Mouse (Mus musculus): Measurements from ENCODE around the gene Ifna14. TPM values are rescaled to one million over a fixed set of nuclear protein-coding genes. Genes with fewer than 3 reads are reported as not detected.
"Not testable (repeated sequence)": the region's sequence is repeated elsewhere in the genome, so short reads cannot be mapped to it uniquely, and the experiment has no call there.

Ifna14 gene
- not detected in 2 replicates for polyA plus RNA-seq (2015; fragmentation: Nextera tagmentation; extraction: Ambion mirVana)

- ATAC-seq (ENCODE audit: insufficient number of reproducible peaks, low FRiP score, low TSS enrichment, low read depth) = no peak
- H3K4me1 ChIP-seq = no peaks in the 10 kb centered on the region
- H3K4me2 ChIP-seq = no peak within 1 kb of the TSS
- H3K9me3 ChIP-seq = no peaks in the 10 kb centered on the region
- H3K27me3 ChIP-seq = no peaks in the 10 kb centered on the region
- H3K4me3 ChIP-seq = no peak within 1 kb of the TSS
- H3K27ac ChIP-seq = no peak within 1 kb of the TSS
- no peak within 1 kb of the TSS for H3K9ac ChIP-seq
- H3K36me3 ChIP-seq = no peaks in the 10 kb centered on the region
- WGBS = 71% methylated on average over 1 of the region's 1 CpGs
Measured at GRCm38 (mm10) chr4:88571698-88572097, at the start of gene Ifna14. TSS of gene Ifna14 (minus strand) at chr4:88571798.

- Histone ChIP-seq H3K27ac (no peak within 1 kb of the TSS), H3K27me3 (no peaks in the 10 kb centered on the region), H3K36me3 (no peaks in the 10 kb centered on the region), H3K9me3 (no peaks in the 10 kb centered on the region), H3K4me2 (no peak within 1 kb of the TSS), H3K9ac (no peak within 1 kb of the TSS), H3K4me1 (no peaks in the 10 kb centered on the region), H3K4me3 (no peak within 1 kb of the TSS)
- ATAC-seq (ENCODE audit: insufficient number of reproducible peaks, low FRiP score, low TSS enrichment, low read depth) = no peak
Measured at GRCm38 (mm10) chr4:88603276-88603675, 31.7 kb upstream of the Ifna14 start, which contains the start of gene Ifna12. TSS of gene Ifna12 (minus strand) at chr4:88603376.

- no peak within 1 kb of the TSS for H3K27ac ChIP-seq
- no peaks in the 10 kb centered on the region for H3K27me3 ChIP-seq
- no peaks in the 10 kb centered on the region for H3K9me3 ChIP-seq
- ATAC-seq (ENCODE audit: insufficient number of reproducible peaks, low FRiP score, low TSS enrichment, low read depth) = no peak
- no peaks in the 10 kb centered on the region for H3K36me3 ChIP-seq
- H3K4me3 ChIP-seq = no peak within 1 kb of the TSS
- no peaks in the 10 kb centered on the region for H3K4me1 ChIP-seq
- 85% methylated on average over 1 of the region's 1 CpGs for WGBS
- no peak within 1 kb of the TSS for H3K4me2 ChIP-seq
- H3K9ac ChIP-seq = no peak within 1 kb of the TSS
Measured at GRCm38 (mm10) chr4:88592285-88592684, 20.7 kb upstream of the Ifna14 start, which contains the start of gene Ifna9. TSS of gene Ifna9 (minus strand) at chr4:88592385.

- no peak overlapping the region for H3K4me2 ChIP-seq
- no peak overlapping the region for H3K4me3 ChIP-seq
- no peaks in the 10 kb centered on the region for H3K4me1 ChIP-seq
- H3K27me3 ChIP-seq = no peaks in the 10 kb centered on the region
- 84% methylated on average over 1 of the region's 1 CpGs for WGBS
- no peak overlapping the region for H3K27ac ChIP-seq
- no peak for ATAC-seq (ENCODE audit: insufficient number of reproducible peaks, low FRiP score, low TSS enrichment, low read depth)
- no peaks in the 10 kb centered on the region for H3K36me3 ChIP-seq
- no peak overlapping the region for H3K9ac ChIP-seq
- H3K9me3 ChIP-seq = no peaks in the 10 kb centered on the region
Measured at GRCm38 (mm10) chr4:88561791-88562190, 9.8 kb downstream of the Ifna14 start.

- ATAC-seq (ENCODE audit: insufficient number of reproducible peaks, low FRiP score, low TSS enrichment, low read depth); H3K9me3 ChIP-seq; H3K9ac ChIP-seq; H3K4me1 ChIP-seq; H3K4me2 ChIP-seq; H3K27me3 ChIP-seq; H3K27ac ChIP-seq; H3K4me3 ChIP-seq; H3K36me3 ChIP-seq: not testable (repeated sequence)
Measured at GRCm38 (mm10) chr4:88558145-88558544, 13.5 kb downstream of the Ifna14 start, which contains the start of gene Ifna15. TSS of gene Ifna15 (minus strand) at chr4:88558245.

- no peak for ATAC-seq (ENCODE audit: insufficient number of reproducible peaks, low FRiP score, low TSS enrichment, low read depth)
- Histone ChIP-seq H3K27me3 (no peaks in the 10 kb centered on the region), H3K9me3 (no peaks in the 10 kb centered on the region), H3K4me2 (peak overlapping the region; percentile 44), H3K36me3 (no peaks in the 10 kb centered on the region), H3K27ac (no peak overlapping the region), H3K4me1 (peaks cover 4% of the 10 kb centered on the region; the same call in 1 of the 2 replicates), H3K9ac (0 out of 2 replicates have a peak overlapping the region, but pooled peaks have one; percentile 14), H3K4me3 (peak overlapping the region; percentile 24)
- 29% methylated on average over 22 of the region's 22 CpGs for WGBS
Measured at GRCm38 (mm10) chr4:88550161-88550945, 21.2 kb downstream of the Ifna14 start.

- 84% methylated on average over 1 of the region's 1 CpGs for WGBS
- no peak overlapping the region for H3K9ac ChIP-seq
- no peak overlapping the region for H3K27ac ChIP-seq
Measured at GRCm38 (mm10) chr4:88547986-88548385, 23.6 kb downstream of the Ifna14 start.

GRCm38 (mm10) chr4:88543649-88544234, 27.9 kb downstream of the Ifna14 start:
- no peak overlapping the region for H3K9ac ChIP-seq
- no peaks in the 10 kb centered on the region for H3K36me3 ChIP-seq
- no peak overlapping the region for H3K4me3 ChIP-seq
- no peaks in the 10 kb centered on the region for H3K27me3 ChIP-seq
- H3K9me3 ChIP-seq = no peaks in the 10 kb centered on the region
- no peak for ATAC-seq (ENCODE audit: insufficient number of reproducible peaks, low FRiP score, low TSS enrichment, low read depth)
- no peaks in the 10 kb centered on the region for H3K4me1 ChIP-seq
- no peak overlapping the region for H3K27ac ChIP-seq
- 51% methylated on average over 2 of the region's 2 CpGs for WGBS
- H3K4me2 ChIP-seq = no peak overlapping the region

More at GRCm38 (mm10) chr4:88547986-88548385, 23.6 kb downstream of the Ifna14 start:
- H3K4me3 ChIP-seq = no peak overlapping the region
- ATAC-seq (ENCODE audit: insufficient number of reproducible peaks, low FRiP score, low TSS enrichment, low read depth) = no peak
- H3K9me3 ChIP-seq = no peaks in the 10 kb centered on the region
- peaks cover 4% of the 10 kb centered on the region; the same call in 1 of the 2 replicates for H3K4me1 ChIP-seq
- H3K36me3 ChIP-seq = no peaks in the 10 kb centered on the region
- H3K4me2 ChIP-seq = no peak overlapping the region
- no peaks in the 10 kb centered on the region for H3K27me3 ChIP-seq

GRCm38 (mm10) chr4:88537328-88537727, 34.3 kb downstream of the Ifna14 start:
- 75% methylated on average over 12 of the region's 12 CpGs for WGBS
- Histone ChIP-seq H3K27me3 (no peaks in the 10 kb centered on the region), H3K9ac (no peak overlapping the region), H3K9me3 (no peaks in the 10 kb centered on the region), H3K4me2 (no peak overlapping the region), H3K27ac (no peak overlapping the region), H3K4me3 (no peak overlapping the region), H3K36me3 (no peaks in the 10 kb centered on the region), H3K4me1 (no peaks in the 10 kb centered on the region)
- ATAC-seq (ENCODE audit: insufficient number of reproducible peaks, low FRiP score, low TSS enrichment, low read depth) = no peak

- Histone ChIP-seq H3K4me2 (no peak overlapping the region), H3K4me1 (no peaks in the 10 kb centered on the region), H3K27ac (no peak overlapping the region), H3K27me3 (no peaks in the 10 kb centered on the region), H3K9me3 (no peaks in the 10 kb centered on the region), H3K36me3 (no peaks in the 10 kb centered on the region), H3K9ac (no peak overlapping the region), H3K4me3 (no peak overlapping the region)
- ATAC-seq (ENCODE audit: insufficient number of reproducible peaks, low FRiP score, low TSS enrichment, low read depth) = no peak
- 63% methylated on average over 7 of the region's 7 CpGs for WGBS
Measured at GRCm38 (mm10) chr4:88536640-88537039, 35.0 kb downstream of the Ifna14 start.

GRCm38 (mm10) chr4:88535742-88536141, 35.9 kb downstream of the Ifna14 start:
- Histone ChIP-seq H3K36me3 (no peaks in the 10 kb centered on the region), H3K27ac (no peak overlapping the region), H3K9me3 (no peaks in the 10 kb centered on the region), H3K4me1 (no peaks in the 10 kb centered on the region), H3K4me3 (no peak overlapping the region), H3K4me2 (no peak overlapping the region), H3K9ac (no peak overlapping the region), H3K27me3 (no peaks in the 10 kb centered on the region)
- ATAC-seq (ENCODE audit: insufficient number of reproducible peaks, low FRiP score, low TSS enrichment, low read depth) = no peak
- WGBS = 92% methylated on average over 1 of the region's 1 CpGs

GRCm38 (mm10) chr4:88534903-88535302, 36.7 kb downstream of the Ifna14 start:
- Histone ChIP-seq H3K4me3 (no peak overlapping the region), H3K9ac (no peak overlapping the region), H3K27me3 (no peaks in the 10 kb centered on the region), H3K4me2 (no peak overlapping the region), H3K27ac (no peak overlapping the region), H3K36me3 (no peaks in the 10 kb centered on the region), H3K9me3 (no peaks in the 10 kb centered on the region), H3K4me1 (no peaks in the 10 kb centered on the region)
- 79% methylated on average over 1 of the region's 1 CpGs for WGBS
- ATAC-seq (ENCODE audit: insufficient number of reproducible peaks, low FRiP score, low TSS enrichment, low read depth) = no peak
